Mouse (Mus musculus) midbrain, embryonic 13.5 days (tissue): ENCODE data around the gene Arl14. TPM values are rescaled to one million over a fixed set of nuclear protein-coding genes. Genes with fewer than 3 reads are reported as not detected.

Experiments
- ATAC-seq: fragments of 200-750 bp; cut with Nextera tagmentation; 2 replicates; pipeline ENCODE4 v1.8.0; 2017; ENCODE audit warnings: mild to moderate bottlenecking, moderate TSS enrichment, moderate library complexity
- H3K27ac ChIP-seq: fragments of 300-500 bp; sonication (generic); 2 replicates; pipeline ENCODE4 v1.5.1; 2015; ENCODE audit warnings: inconsistent platforms, mild to moderate bottlenecking, moderate library complexity
- H3K27me3 ChIP-seq: fragments of 300-500 bp; sonication (generic); 2 replicates; pipeline ENCODE4 v1.6.1; 2015; ENCODE audit warnings: mild to moderate bottlenecking, inconsistent platforms
- H3K36me3 ChIP-seq: fragments of 300-500 bp; sonication (generic); 2 replicates; pipeline ENCODE4 v1.6.1; 2015; ENCODE audit warnings: mild to moderate bottlenecking, inconsistent platforms
- H3K4me1 ChIP-seq: fragments of 300-500 bp; sonication (generic); replicated peaks from 2 replicates; pipeline ENCODE4 v1.6.1; 2015; ENCODE audit warnings: inconsistent platforms
- H3K4me2 ChIP-seq: fragments of 300-500 bp; sonication (generic); replicated peaks from 2 replicates; pipeline ENCODE4 v1.6.1; 2015; ENCODE audit warnings: moderate library complexity, mild to moderate bottlenecking, inconsistent platforms
- H3K4me3 ChIP-seq: fragments of 300-500 bp; sonication (generic); replicated peaks from 2 replicates; pipeline ENCODE4 v1.5.1; 2015; ENCODE audit warnings: mild to moderate bottlenecking, inconsistent platforms
- H3K9ac ChIP-seq: fragments of 300-500 bp; sonication (generic); replicated peaks from 2 replicates; pipeline ENCODE4 v1.6.1; 2015; ENCODE audit warnings: mild to moderate bottlenecking, inconsistent platforms
- H3K9me3 ChIP-seq: fragments of 300-500 bp; sonication (generic); 2 replicates; pipeline ENCODE4 v1.6.1; 2016; ENCODE audit warnings: mild to moderate bottlenecking, inconsistent platforms
- WGBS: fragments of 180-500 bp; shearing (Covaris S2); methylation state at CpG from one replicate; pipeline ENCODE4 v1.1.7; 2015; 5-methylcytosine and 5-hydroxymethylcytosine counted together
- polyA plus RNA-seq: library from polyadenylated mRNA; unstranded; fragments of >200 nt; fragmentation: Nextera tagmentation; extraction: Ambion mirVana; gene quantifications from 2 replicates; pipeline ENCODE4 v1.2.1, GENCODE M21; 2015

The Arl14 gene
- polyA plus RNA-seq, 1 experiment from 2014 or later: not detected

DNA sequence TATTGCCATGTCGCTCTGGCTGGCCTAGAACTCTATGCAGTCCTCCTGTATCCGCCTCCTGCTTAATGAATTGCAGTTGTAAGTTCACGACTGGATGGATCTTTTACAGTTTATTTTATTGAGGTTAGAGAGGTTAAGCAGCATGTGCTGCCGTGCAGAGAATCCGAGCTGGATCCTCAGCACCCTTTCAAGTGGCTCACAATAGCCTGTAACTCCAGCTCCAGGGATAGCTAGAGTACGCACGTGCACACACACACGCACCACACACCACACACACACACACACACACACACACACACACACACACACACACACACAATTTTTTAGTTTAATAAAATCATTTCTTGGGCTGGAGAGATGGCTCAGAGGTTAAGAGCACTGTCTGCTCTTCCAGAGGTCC, 27.0 kb upstream of the Arl14 start:
- no peak overlapping the region for H3K4me2 ChIP-seq
- no peaks in the 10 kb centered on the region for H3K36me3 ChIP-seq
- H3K4me1 ChIP-seq: no peaks in the 10 kb centered on the region
- H3K9ac ChIP-seq: no peak overlapping the region
- ATAC-seq: no peak
- H3K4me3 ChIP-seq: no peak overlapping the region
- no peaks in the 10 kb centered on the region for H3K9me3 ChIP-seq
- no peak overlapping the region for H3K27ac ChIP-seq
- 70% methylated on average over 8 of the region's 8 CpGs for WGBS
- H3K27me3 ChIP-seq: no peaks in the 10 kb centered on the region

DNA sequence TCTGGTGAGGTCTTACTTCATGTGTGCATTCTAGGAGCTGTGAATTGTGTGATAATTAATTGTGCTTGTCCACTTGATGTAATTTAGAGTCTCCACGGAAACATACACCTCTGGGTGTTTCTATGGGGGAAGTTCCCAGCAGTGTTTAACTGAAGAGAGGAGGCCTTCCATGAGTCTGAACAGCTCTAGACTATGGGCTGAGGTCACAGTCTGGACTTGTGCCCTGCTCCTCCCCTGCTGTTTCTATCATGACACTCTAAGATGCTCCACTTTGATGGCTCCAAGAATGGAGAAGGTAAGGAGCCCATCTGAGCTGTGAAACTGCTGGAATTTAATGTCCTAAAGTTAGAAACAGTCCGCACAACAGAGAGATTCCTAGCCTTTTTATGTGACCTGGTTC, 24.1 kb upstream of the Arl14 start:
- no peak overlapping the region for H3K9ac ChIP-seq
- no peak overlapping the region for H3K4me2 ChIP-seq
- no peak for ATAC-seq
- WGBS: 66% methylated on average over 2 of the region's 2 CpGs
- H3K27me3 ChIP-seq: no peaks in the 10 kb centered on the region
- no peak overlapping the region for H3K27ac ChIP-seq
- H3K36me3 ChIP-seq: no peaks in the 10 kb centered on the region
- no peaks in the 10 kb centered on the region for H3K4me1 ChIP-seq
- H3K9me3 ChIP-seq: no peaks in the 10 kb centered on the region
- no peak overlapping the region for H3K4me3 ChIP-seq

DNA sequence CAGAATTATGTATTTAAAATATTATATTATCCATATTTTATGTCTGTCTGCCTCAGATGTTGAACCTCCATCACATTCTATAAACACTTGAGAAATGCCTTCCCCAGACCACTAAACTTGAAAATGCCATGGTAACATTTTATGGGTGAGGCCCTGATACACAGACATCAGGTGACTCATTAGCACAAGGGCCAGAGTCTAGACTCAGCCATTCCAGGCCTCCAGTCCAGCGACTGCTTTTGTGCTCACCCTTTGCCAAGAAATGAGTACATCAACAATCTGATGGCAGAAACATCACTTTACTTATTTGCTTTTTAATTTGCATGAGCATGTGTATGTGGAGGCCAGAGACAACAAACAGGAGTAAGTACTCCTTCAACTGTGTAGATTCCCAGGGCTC, 22.0 kb upstream of the Arl14 start:
- ATAC-seq: no peak
- Histone ChIP-seq H3K27ac (no peak overlapping the region), H3K9ac (no peak overlapping the region), H3K36me3 (no peaks in the 10 kb centered on the region), H3K27me3 (no peaks in the 10 kb centered on the region), H3K4me2 (no peak overlapping the region), H3K4me1 (no peaks in the 10 kb centered on the region), H3K9me3 (no peaks in the 10 kb centered on the region), H3K4me3 (no peak overlapping the region)
- 95% methylated on average over 1 of the region's 1 CpGs for WGBS

DNA sequence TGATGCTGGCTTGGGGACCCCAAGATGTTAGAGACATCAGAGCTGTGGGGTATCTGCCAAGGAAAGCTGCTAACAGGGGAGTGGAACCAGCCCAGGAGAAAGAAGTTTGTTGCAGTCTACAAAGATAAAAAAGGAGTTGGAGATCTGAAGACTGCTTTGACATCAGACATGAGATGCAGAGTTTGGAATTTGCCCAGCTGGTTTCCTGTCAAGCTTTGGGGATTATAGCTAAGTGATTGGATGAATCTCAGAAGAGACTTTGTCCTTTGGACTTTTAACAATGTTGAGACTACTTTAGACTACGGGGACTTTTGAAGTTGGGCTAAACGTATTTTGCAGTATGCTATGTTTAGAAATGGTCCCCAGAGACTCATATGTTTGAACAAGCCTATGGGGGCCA, 21.0 kb upstream of the Arl14 start:
- Histone ChIP-seq H3K4me3 (no peak overlapping the region), H3K36me3 (no peaks in the 10 kb centered on the region), H3K27me3 (no peaks in the 10 kb centered on the region), H3K4me1 (no peaks in the 10 kb centered on the region), H3K9ac (no peak overlapping the region), H3K4me2 (no peak overlapping the region), H3K27ac (no peak overlapping the region), H3K9me3 (no peaks in the 10 kb centered on the region)
- ATAC-seq: no peak
- WGBS: 76% methylated on average over 2 of the region's 2 CpGs

DNA sequence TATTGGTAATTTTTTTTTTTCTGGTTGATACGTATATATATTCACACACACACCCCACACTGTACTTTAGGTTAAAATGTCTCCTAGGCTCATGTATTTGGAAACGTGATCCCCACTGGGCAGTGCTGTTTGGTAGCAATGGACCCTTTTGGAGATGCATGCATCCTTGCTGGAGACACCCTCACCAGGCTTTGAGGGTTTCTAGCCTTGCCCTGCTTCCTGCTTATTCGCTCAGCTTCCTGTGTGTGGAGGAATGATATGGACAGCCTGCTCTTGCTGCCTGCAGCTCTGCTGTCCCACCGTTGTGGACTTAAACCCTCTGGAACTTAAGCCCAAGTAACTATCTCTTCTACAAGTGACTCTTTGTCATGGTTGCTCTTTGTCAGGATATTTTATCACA, 19.3 kb upstream of the Arl14 start:
- no peak for ATAC-seq
- H3K9ac ChIP-seq: no peak overlapping the region
- WGBS: 87% methylated on average over 4 of the region's 4 CpGs

DNA sequence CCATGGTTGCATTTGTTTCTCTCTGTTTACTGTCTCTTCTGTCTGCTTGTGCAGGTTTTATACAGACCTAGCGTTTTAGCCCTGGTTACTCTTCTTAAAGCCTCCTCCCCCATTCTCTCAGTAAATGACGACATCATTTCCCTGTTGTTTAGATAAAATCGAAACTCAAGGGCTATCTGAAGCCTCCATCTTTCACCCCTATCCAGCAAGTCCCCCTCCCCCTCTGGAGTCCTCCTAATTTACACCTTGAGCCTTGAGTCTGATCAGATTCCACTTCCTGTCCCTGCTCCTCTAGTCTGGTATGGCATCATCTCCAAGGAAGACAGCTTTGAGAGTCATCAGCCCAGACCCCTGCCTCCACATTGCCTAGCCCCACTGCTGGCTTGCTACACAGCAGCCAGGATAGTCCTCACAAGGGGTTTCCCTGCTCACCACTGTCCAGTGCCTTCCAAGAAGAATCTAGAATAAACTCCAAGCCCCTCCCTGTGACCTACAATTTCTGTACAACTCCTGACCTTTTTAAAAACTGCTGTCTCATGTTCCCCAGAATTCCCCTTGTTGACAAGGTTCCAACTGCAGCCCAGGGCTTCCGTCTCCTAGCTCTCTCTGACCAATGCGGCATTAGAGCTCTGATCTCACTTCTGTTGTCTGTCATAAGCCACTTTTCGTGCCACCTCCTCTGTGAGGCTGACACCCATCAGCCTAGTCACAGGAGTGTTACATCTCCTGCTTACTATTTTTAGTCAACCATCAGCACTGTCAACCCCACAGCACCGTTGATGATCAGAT, 16.8 kb upstream of the Arl14 start:
- Histone ChIP-seq H3K4me1 (no peaks in the 10 kb centered on the region), H3K9ac (no peak overlapping the region), H3K27me3 (no peaks in the 10 kb centered on the region), H3K9me3 (no peaks in the 10 kb centered on the region), H3K36me3 (no peaks in the 10 kb centered on the region), H3K4me3 (no peak overlapping the region), H3K4me2 (no peak overlapping the region), H3K27ac (no peak overlapping the region)
- 78% methylated on average over 7 of the region's 7 CpGs for WGBS
- no peak for ATAC-seq

More for the DNA sequence above, 19.3 kb upstream of the Arl14 start:
- Histone ChIP-seq H3K4me1 (no peaks in the 10 kb centered on the region), H3K4me3 (no peak overlapping the region), H3K9me3 (no peaks in the 10 kb centered on the region), H3K27me3 (no peaks in the 10 kb centered on the region), H3K36me3 (no peaks in the 10 kb centered on the region), H3K4me2 (no peak overlapping the region), H3K27ac (no peak overlapping the region)

DNA sequence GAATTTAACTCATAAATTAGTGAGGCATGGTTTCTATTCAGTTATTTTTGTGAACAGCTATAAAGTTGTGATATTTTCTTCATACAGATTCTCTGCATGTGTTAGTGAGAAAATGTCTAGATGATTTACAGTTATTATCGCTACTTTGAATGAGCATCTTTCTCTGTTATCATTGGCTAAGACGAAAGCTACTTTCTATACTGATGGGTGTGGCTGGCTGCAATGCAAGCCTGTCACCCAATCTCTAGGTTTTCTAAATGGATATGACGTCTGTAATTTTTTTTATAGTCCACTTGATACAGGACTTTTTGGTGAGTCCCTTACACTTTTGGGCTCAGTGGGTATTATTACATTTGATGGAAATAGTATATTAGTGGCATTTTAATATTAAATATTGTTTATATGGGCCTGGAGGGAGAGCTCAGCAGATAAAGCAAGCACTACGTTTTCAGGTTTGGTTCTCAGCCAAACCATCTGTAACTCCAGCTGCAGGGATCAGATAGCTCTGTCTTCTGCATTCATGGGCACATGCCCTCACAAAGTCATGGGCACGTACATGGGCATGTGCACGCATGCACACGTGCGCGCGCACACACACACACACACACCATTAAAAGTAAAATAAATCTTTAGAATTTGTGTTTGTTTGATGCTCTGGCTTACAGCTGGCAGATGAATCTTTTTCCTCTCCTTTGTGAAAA, 15.9 kb upstream of the Arl14 start:
- 93% methylated on average over 10 of the region's 10 CpGs for WGBS
- no peaks in the 10 kb centered on the region for H3K9me3 ChIP-seq
- no peak overlapping the region for H3K4me3 ChIP-seq
- no peak overlapping the region for H3K27ac ChIP-seq
- no peaks in the 10 kb centered on the region for H3K4me1 ChIP-seq
- H3K4me2 ChIP-seq: no peak overlapping the region
- no peak overlapping the region for H3K9ac ChIP-seq
- H3K36me3 ChIP-seq: no peaks in the 10 kb centered on the region
- H3K27me3 ChIP-seq: no peaks in the 10 kb centered on the region
- no peak for ATAC-seq

DNA sequence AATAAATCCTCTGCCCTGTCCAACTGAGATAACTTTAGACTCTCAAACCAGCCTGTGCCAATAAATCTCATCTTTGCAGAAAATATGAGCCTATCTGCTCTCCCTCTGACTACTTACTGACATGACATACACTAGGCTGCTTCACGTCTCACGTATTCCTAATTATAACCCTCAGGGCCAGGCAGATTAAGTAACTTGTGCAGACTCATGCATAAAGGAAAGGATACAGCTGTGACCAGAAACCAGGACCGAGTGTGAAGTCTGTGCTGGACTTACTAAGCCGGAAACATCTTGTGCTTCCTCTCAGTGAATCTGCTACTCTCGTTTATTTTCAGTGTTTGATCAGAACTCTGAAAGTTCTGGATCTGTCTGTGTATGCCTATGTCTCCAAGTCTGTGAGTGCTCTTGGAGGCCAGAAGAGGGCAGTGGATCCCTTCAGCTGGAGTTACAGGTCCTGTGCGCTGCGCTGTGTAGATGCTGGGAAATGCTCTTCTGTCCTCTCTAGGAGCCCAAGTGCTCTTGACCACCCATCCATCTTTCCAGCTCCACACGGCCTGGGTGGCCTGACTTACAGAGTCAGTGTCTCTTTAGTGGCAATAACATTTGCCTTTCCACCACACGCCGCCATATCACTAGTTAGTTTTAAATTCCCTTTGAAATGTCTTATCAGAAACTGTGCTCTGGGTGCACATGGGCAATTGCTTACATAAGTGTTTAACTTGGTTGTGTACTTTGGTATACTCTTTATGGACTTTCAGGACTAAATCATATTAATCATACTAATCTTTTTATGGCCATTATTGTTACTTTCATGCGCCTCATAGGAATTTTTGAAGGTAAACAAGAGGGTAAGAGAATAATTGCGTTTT, 13.5 kb upstream of the Arl14 start:
- ATAC-seq: no peak
- Histone ChIP-seq H3K9me3 (no peaks in the 10 kb centered on the region), H3K9ac (no peak overlapping the region), H3K4me1 (no peaks in the 10 kb centered on the region), H3K36me3 (no peaks in the 10 kb centered on the region), H3K4me2 (no peak overlapping the region), H3K27me3 (no peaks in the 10 kb centered on the region), H3K4me3 (no peak overlapping the region), H3K27ac (no peak overlapping the region)
- 72% methylated on average over 12 of the region's 12 CpGs for WGBS

DNA sequence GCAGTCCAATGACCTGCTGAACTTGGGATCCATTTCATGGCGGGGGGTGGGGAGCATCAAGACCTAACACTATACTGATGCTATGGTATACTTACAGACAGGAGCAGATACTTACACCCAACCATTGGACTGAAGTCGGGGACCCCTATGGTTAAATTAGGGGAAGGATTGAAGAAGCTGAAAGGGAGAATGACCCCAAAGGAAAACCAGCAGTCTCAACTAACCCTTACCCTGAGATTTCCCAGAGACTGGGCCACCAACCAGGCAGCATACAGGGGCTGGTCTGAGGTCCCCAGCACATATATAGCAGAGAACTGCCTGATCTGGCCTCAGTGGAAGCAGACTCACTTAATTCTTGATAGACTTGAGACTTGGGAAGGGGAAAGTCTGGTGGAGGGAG, 10.0 kb upstream of the Arl14 start:
- H3K9me3 ChIP-seq: no peaks in the 10 kb centered on the region
- 89% methylated on average over 2 of the region's 2 CpGs for WGBS

DNA sequence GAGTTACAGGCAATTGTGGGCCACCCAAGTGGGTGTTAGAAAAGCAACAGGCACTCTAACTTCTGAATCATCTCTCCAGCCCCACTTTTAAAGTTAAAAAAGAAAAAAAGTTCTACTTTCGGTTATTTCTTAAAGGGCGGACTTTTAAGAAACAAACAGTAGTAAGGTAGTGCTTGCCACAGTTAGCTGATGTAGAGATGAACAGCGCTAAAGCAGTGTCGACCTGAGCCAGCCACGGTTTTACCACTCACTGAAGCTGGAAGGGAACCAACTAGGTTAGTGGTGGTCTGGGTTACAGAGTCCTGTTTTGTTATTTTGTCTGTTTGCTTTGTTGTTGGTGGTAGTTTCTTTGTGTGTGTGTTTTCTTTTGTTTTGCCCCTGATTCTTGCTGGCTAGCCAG, 8.8 kb upstream of the Arl14 start:
- Histone ChIP-seq H3K4me3 (no peak overlapping the region), H3K9me3 (no peaks in the 10 kb centered on the region), H3K27me3 (no peaks in the 10 kb centered on the region), H3K36me3 (no peaks in the 10 kb centered on the region), H3K9ac (no peak overlapping the region), H3K4me1 (no peaks in the 10 kb centered on the region), H3K27ac (no peak overlapping the region), H3K4me2 (no peak overlapping the region)
- WGBS: 86% methylated on average over 5 of the region's 5 CpGs
- no peak for ATAC-seq

More for the DNA sequence above, 10.0 kb upstream of the Arl14 start:
- H3K27me3 ChIP-seq: no peaks in the 10 kb centered on the region
- no peak overlapping the region for H3K4me2 ChIP-seq
- H3K4me3 ChIP-seq: no peak overlapping the region
- no peak for ATAC-seq
- no peak overlapping the region for H3K27ac ChIP-seq
- no peak overlapping the region for H3K9ac ChIP-seq
- H3K36me3 ChIP-seq: no peaks in the 10 kb centered on the region
- no peaks in the 10 kb centered on the region for H3K4me1 ChIP-seq

DNA sequence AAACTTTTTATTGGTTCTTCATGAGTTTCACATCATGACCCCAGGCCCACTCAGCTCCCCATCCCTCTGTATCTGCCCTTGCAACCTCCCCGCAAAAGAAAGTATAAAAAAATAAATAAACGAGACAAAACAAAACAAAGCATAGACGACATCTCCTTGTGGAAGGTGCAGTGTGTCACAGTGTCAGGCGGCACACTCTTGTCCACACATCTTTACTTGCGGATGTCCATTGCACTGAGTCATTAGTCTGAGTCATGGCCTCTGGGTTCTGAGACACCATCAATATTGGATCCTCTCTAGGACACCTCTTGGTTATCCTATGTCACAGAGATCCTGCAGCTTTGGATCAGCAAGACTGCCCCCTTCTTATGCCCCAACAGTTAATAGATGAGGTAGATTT, 7.7 kb upstream of the Arl14 start:
- Histone ChIP-seq H3K4me3 (no peak overlapping the region), H3K9me3 (no peaks in the 10 kb centered on the region), H3K36me3 (no peaks in the 10 kb centered on the region), H3K4me2 (no peak overlapping the region), H3K27ac (no peak overlapping the region), H3K9ac (no peak overlapping the region), H3K27me3 (no peaks in the 10 kb centered on the region), H3K4me1 (no peaks in the 10 kb centered on the region)
- no peak for ATAC-seq
- WGBS: 96% methylated on average over 5 of the region's 5 CpGs

DNA sequence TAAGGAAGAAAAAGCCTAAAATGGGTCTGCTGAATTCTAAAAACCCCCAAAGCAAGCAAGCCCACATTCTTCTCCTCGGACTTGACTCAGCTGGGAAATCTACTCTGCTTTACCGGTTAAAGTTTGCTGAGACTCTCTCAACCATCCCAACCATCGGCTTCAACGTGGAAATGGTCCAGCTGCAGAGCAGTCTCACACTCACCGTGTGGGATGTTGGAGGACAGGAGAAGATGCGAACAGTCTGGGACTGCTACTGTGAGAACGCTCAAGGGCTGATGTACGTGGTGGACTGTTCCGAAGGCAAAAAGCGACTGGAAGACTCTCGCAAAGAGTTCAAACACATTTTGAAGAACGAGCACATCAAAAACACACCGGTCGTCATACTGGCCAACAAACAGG, 282 bp downstream of the Arl14 start:
- 93% methylated on average over 14 of the region's 14 CpGs for WGBS

More for the DNA sequence above, 282 bp downstream of the Arl14 start:
- Histone ChIP-seq H3K9me3 (no peaks in the 10 kb centered on the region), H3K27ac (no peak overlapping the region), H3K27me3 (no peaks in the 10 kb centered on the region), H3K9ac (no peak overlapping the region), H3K4me1 (no peaks in the 10 kb centered on the region), H3K36me3 (no peaks in the 10 kb centered on the region), H3K4me2 (no peak overlapping the region), H3K4me3 (no peak overlapping the region)
- ATAC-seq: no peak
